Mouse (Mus musculus) liver, postnatal 0 days (tissue): ENCODE measurements around the gene Higd1a. TPM values are rescaled to one million over a fixed set of nuclear protein-coding genes. Genes with fewer than 3 reads are reported as not detected.

Experiments used
- ATAC-seq: fragments of 200-750 bp; cut with Nextera tagmentation; 2 replicates; pipeline ENCODE4 v1.8.0; 2017; ENCODE audit warnings: mild to moderate bottlenecking, moderate library complexity
- DNase-seq: peaks from one replicate; pipeline ENCODE4 v3.0.0-alpha.2; 2016
- H3K27ac ChIP-seq: fragments of 300-500 bp; sonication (generic); 2 replicates; pipeline ENCODE4 v1.5.1; 2014; ENCODE audit warnings: antibody characterized with exemption, moderate library complexity, mild to moderate bottlenecking, low read depth
- H3K27me3 ChIP-seq: fragments of 300-500 bp; sonication (generic); 2 replicates; pipeline ENCODE4 v1.6.1; 2014; ENCODE audit warnings: low read length, control low read depth, mixed read lengths; ENCODE audit not compliant: insufficient read depth
- H3K36me3 ChIP-seq: fragments of 300-500 bp; sonication (generic); replicated peaks from 2 replicates; pipeline ENCODE4 v1.6.1; 2014; ENCODE audit warnings: mild to moderate bottlenecking, control low read depth, low read length, moderate library complexity, mixed read lengths; ENCODE audit not compliant: insufficient read depth
- H3K4me1 ChIP-seq: fragments of 300-500 bp; sonication (generic); 2 replicates; pipeline ENCODE4 v1.6.1; 2014; ENCODE audit warnings: antibody characterized with exemption, mild to moderate bottlenecking, control low read depth; ENCODE audit not compliant: insufficient read depth
- H3K4me2 ChIP-seq: fragments of 300-500 bp; sonication (generic); 2 replicates; pipeline ENCODE4 v1.6.1; 2014; ENCODE audit warnings: low read depth, mild to moderate bottlenecking, low read length, moderate library complexity, mixed read lengths
- H3K4me3 ChIP-seq: fragments of 300-500 bp; sonication (generic); 2 replicates; pipeline ENCODE4 v1.5.1; 2014; ENCODE audit warnings: low read depth, low read length
- H3K9ac ChIP-seq: fragments of 300-500 bp; sonication (generic); replicated peaks from 2 replicates; pipeline ENCODE4 v1.6.1; 2014; ENCODE audit warnings: mild to moderate bottlenecking, moderate library complexity
- H3K9me3 ChIP-seq: fragments of 300-500 bp; sonication (generic); 2 replicates; pipeline ENCODE4 v1.6.1; 2016; ENCODE audit warnings: mild to moderate bottlenecking, control low read depth, low read length, mixed read lengths
- CTCF ChIP-seq: sonication (generic); IDR thresholded peaks from 2 replicates; pipeline ENCODE4 v1.5.1; 2016; ENCODE audit warnings: antibody characterized with exemption, low read depth
- EP300 ChIP-seq: IDR thresholded peaks from 2 replicates; pipeline ENCODE4 v1.6.1; 2016; ENCODE audit warnings: antibody characterized with exemption, low read depth, mild to moderate bottlenecking
- WGBS: fragments of 180-500 bp; shearing (Covaris S2); extraction: QIAGEN DNeasy Blood & Tissue Kit; methylation state at CpG from one replicate; pipeline ENCODE4 v1.1.7; 2014; ENCODE audit not compliant: insufficient replicate concordance; 5-methylcytosine and 5-hydroxymethylcytosine counted together
- polyA plus RNA-seq: library from polyadenylated mRNA; unstranded; fragments of >200 nt; fragmentation: Nextera tagmentation; extraction: Ambion mirVana; gene quantifications from 2 replicates; pipeline ENCODE4 v1.2.1, GENCODE M21; 2015

Gene Higd1a
- polyA plus RNA-seq, 1 experiment from 2014 or later: 134 TPM

DNA sequence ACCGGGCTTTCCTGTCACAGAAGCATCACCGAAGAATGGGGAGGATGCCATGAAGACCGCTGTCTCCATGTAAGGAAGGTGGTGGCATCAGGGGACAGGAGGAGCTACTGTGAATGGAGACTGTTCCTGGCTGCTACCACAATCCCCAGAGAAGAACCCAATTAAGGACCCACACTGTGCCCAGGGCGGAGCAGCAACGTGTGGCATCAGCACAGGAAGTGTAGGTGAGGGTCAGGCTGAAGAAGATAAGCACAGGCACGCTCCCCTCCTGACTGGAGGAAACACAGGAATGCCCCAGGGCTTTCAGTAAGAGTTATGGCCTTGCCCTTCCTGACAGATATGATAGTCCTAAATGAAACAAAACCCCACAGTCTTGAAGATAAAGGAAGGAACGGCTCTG lies 55.4 kb downstream of the Higd1a start:
- H3K9me3 ChIP-seq: no peaks in the 10 kb centered on the region
- DNase-seq (no peak), ATAC-seq (no peak)
- H3K4me2 ChIP-seq: no peak overlapping the region
- H3K9ac ChIP-seq: no peak overlapping the region
- H3K27me3 ChIP-seq: no peaks in the 10 kb centered on the region
- H3K36me3 ChIP-seq: no peaks in the 10 kb centered on the region
- H3K4me1 ChIP-seq: 0 out of 2 replicates have a peak, but pooled peaks cover 4% of the 10 kb centered on the region
- H3K4me3 ChIP-seq: no peak overlapping the region
- no peak for TF ChIP-seq EP300
- TF ChIP-seq CTCF: no peak
- 35% methylated on average over 7 of the region's 7 CpGs for WGBS
- H3K27ac ChIP-seq: no peak overlapping the region

DNA sequence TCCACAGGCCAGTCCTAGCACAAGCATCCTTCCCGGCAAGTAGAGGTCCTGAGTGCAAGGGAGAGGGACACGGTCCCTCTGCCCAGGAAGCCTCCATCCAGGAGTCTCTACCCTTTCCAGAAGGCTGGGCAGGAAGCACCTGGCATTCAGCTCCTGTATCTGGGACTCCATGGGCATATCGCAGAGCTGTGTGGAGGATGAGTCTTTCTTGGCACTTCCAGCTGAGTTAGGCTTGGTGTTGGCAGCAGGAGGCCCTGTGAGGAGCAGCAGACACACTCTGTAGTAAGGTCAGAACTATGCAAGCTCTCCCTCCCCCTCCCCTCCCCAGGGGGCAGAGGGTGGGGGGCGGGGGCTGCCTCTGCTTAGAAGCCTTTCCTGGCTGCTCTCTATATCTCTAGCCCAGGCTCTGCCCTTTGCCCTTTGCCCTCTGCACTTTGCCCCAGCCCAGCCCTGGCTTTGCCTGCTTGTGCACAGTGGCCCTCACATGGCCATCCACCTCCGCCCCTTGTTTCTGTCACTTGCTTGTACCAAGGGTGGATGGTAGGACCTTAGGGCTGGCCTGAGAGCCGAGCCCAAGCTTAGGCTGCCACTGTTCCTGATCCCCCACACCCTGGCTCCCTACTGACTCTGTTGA lies 59.2 kb downstream of the Higd1a start:
- DNase-seq (no peak), ATAC-seq (peak; percentile 15; the same call in 1 of the 2 replicates)
- Histone ChIP-seq H3K27me3 (no peaks in the 10 kb centered on the region), H3K36me3 (no peaks in the 10 kb centered on the region), H3K4me1 (0 out of 2 replicates have a peak, but pooled peaks cover 4% of the 10 kb centered on the region), H3K9me3 (no peaks in the 10 kb centered on the region), H3K27ac (no peak overlapping the region), H3K4me3 (no peak overlapping the region), H3K4me2 (no peak overlapping the region), H3K9ac (no peak overlapping the region)
- TF ChIP-seq EP300: no peak
- no peak for TF ChIP-seq CTCF
- WGBS: 38% methylated on average over 6 of the region's 6 CpGs

Other genes starting within 250 kb of the Higd1a start
- 0.12 TPM in 2 replicates for gene Lyzl4, start 216.3 kb downstream of the Higd1a start, polyA plus RNA-seq
- gene Vipr1, start 215.6 kb downstream of the Higd1a start, polyA plus RNA-seq: 3.1 and 3.4 TPM in 2 replicates
- gene Sec22c, start 152.9 kb downstream of the Higd1a start, polyA plus RNA-seq: 3.6 and 4.4 TPM in 2 replicates
- 112 and 119 TPM in 2 replicates for gene Ss18l2, start 148.0 kb downstream of the Higd1a start, polyA plus RNA-seq
- gene Nktr, start 139.2 kb downstream of the Higd1a start, polyA plus RNA-seq: 14.9 and 17.3 TPM in 2 replicates
- 0.68 and 1.5 TPM in 2 replicates for gene Zfp651, start 99.0 kb downstream of the Higd1a start, polyA plus RNA-seq
- 0.13 and 0.81 TPM in 2 replicates for gene Klhl40, start 80.8 kb downstream of the Higd1a start, polyA plus RNA-seq
- gene Hhatl, start 65.9 kb downstream of the Higd1a start, polyA plus RNA-seq: 0.73 TPM in 1 of 2 replicates, not detected in the other
- not detected in 2 replicates for gene Ccdc13, start 18.9 kb downstream of the Higd1a start, polyA plus RNA-seq
- gene Ackr2, start 40.0 kb upstream of the Higd1a start, polyA plus RNA-seq: 1.0 and 1.1 TPM in 2 replicates
- gene Cyp8b1, start 57.9 kb upstream of the Higd1a start, polyA plus RNA-seq: 130 and 144 TPM in 2 replicates
- gene Fam198a, start 92.6 kb upstream of the Higd1a start, polyA plus RNA-seq: 0.31 and 0.32 TPM in 2 replicates
- 3.1 and 3.6 TPM in 2 replicates for gene Pomgnt2, start 138.7 kb upstream of the Higd1a start, polyA plus RNA-seq